Mouse (Mus musculus): ENCODE data around the gene Sbds.

Sbds gene

DNA sequence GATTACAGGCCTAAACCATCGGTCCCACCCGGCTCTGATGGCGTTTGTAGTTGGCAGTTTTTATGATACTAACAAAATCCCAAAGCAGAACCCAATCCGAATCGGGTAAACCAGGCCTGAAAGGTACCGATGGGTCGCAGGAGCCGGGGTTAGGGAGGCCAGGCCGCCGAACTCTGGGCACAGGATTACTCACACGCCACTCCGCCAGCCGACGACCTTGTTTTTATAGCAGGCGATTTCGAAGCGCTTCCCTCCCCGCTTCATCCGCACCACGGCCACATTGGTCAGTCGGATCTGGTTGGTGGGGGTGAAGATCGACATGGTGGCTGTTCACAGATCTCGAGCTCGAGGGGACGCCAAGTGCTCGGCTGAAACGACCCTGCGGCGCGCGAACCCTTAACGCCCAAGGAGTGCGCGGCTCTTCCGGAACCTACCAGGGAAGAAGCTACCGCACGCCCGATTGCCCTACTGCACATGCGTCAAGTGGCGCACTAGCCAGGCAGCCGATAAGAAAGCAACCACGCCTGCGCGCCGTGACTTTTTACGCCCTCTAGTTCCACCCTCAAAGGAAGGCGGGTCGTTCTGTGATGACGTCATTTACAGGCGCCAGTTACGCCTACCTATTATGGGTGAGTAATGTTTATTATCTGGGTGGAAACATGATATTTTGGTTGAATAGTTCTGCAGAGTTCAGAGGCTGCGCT lies at the start of gene Sbds, which contains the start of gene Tyw1:
TSS of gene Sbds (minus strand) at position 514 of the 704 bp plus-strand sequence.
TSS of gene Tyw1 (plus strand) at position 603 of the 704 bp plus-strand sequence.
- peak; percentile 99 for DNase-seq (ENCODE audit: low spot score)

DNA sequence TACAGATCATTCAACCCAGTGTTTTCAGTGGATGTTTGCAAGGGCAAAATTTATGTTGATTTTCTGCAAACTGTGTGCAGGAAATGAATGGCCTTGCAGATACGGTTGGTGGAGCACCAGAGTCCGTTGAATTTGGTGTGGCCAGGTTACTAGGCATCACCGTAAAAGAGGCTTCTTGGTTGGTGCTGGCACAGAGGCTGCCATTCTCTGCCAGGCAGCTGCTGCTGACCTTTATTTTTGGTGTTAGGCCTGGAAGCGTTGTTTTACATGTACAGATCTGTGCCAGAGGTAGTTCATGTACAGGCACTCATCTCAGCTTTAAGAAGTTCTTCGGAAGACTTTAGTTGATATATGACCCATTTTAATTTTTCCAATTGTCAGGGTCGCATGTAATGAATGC lies 48.3 kb upstream of the Sbds start:
- no peak for DNase-seq (ENCODE audit: low spot score)

- no peak for DNase-seq (ENCODE audit: low spot score)
These were observed 44.2 kb upstream of the Sbds start for GRCm38 (mm10) chr5:130299526-130299925.

DNA sequence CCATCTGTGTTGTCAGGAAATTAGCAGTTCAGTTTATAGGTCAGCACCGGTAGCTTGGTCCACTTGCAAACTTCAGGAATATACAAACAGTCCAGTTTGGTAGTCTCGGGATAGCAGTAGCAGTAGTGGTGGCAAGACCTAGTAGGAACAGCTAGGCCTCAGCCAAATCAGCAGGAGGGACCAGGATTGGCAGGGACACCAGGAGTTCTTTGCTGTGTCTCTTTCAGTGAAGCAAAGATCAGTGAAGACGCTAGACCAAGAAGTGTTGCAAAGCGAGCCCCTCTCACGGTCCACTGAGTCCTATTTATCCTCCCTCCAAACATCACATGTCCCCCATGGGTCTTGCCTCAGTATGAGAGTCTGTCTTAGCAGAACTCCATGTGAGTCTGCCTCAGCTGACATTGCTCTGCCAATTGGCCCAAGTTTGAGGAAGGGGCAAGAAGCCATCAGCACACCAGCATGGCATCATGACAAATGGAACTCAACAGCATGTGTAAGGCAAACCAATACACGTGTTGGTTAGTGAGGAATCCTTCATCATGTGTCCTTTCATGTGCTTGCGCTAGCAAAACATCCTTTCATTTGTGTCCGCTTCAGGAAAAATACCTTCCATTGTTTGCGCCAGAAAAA lies 43.6 kb upstream of the Sbds start:
- no peak for DNase-seq (ENCODE audit: low spot score)

- no peak for DNase-seq (ENCODE audit: low spot score)
These were observed 40.7 kb upstream of the Sbds start for GRCm38 (mm10) chr5:130296071-130296470.

- DNase-seq (ENCODE audit: low spot score) = no peak
These were observed 39.3 kb upstream of the Sbds start for GRCm38 (mm10) chr5:130294598-130294997.

DNA sequence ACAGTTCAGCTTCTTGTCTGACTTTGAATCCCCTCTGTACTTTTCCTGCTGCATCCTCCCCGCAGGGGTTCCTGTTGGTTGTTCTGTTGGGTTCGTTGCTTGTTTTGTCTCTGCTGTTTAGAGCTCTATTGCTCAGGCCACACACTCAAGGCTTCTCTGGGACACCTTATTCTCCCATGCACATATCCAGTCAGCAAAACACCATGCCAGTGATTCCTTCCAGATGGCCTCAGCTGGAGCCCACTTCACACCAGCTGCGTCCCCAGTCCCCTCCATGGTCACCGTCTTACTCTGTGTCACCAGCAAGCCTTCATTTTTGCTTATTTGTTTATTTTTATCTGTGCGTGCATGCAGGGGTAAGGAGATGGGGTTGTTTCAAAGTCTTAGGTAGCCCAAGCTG lies 38.6 kb upstream of the Sbds start:
- DNase-seq (ENCODE audit: low spot score) = no peak

- no peak for DNase-seq (ENCODE audit: low spot score)
These were observed 37.6 kb upstream of the Sbds start for GRCm38 (mm10) chr5:130292976-130293375.

- DNase-seq (ENCODE audit: low spot score) = no peak
These were observed 35.4 kb upstream of the Sbds start for GRCm38 (mm10) chr5:130290775-130291174.

GRCm38 (mm10) chr5:130290242-130290641 lies 34.9 kb upstream of the Sbds start:
- no peak for DNase-seq (ENCODE audit: low spot score)

DNA sequence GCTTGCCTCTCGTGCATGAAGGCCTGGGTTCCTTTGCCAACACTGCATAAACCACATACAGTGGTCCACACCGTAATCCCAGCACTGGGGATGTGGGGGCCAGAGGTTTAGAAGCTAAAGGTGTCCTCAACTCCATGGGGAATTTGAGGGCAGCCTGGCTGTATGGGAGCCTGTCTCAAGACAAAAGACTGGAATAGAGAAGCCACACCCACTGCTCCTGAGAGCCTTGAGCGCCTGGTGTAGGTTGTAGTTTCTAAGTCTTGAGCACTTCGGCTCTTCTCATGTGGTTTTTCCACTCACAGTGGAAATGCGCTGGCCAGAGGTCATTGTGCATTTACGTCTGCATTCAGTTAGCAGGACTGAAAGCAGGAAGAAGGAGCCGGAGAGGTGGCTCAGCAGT lies 32.8 kb upstream of the Sbds start:
- DNase-seq (ENCODE audit: low spot score) = no peak

DNA sequence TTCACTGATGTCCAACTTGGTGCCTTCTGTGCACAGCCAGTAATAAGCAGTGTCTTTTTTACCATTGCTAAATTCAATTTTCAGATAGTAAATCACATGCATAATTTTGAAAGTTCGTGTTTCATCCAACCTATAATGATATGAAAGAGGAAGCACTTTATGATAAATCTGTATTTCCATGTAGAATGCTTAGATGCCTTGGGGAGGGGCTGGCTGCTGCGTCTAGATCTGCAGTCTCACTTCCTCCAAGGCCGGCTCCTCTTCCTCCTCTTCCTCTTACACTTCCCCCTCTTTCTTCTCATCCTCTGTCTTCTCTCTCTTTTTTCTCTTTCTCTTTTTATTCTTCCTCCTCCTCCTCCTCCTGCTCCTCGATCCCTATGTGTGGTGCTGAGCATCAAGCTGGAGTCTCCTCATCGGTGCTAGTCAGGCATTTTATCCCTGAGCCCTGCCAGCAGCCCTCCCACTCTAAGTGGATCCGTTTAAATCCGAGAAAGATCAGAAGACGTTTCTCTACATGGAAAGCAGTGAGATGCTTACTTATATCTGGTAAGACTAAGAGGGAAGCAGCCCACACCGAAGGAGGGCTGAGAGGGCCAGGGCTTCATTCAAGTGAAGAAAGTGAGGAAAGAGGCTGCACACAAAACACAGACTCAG lies 27.9 kb upstream of the Sbds start:
- no peak for DNase-seq (ENCODE audit: low spot score)

DNA sequence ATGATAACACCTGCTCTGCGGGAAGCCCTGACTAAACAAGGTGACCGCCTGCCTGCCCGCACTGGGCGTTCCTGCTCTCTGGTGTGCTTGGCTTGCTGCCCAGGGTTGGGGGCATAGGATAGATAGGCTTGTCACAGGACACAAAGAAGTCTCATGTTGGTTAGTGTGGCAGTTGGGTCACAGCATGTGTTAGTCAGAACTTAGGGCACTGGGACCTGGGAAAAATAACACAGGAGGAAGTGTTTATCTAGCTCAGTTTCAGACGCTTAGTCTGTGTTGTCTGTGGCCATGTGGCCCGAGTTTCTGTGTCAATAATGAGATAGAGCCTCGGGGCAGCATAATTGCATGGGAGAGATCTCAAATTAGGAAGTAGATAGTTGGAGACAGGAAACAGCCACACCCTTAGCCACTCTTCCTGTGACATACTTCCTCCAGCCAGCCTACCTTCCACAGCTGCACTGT lies 22.7 kb upstream of the Sbds start:
- DNase-seq (ENCODE audit: low spot score) = no peak

DNA sequence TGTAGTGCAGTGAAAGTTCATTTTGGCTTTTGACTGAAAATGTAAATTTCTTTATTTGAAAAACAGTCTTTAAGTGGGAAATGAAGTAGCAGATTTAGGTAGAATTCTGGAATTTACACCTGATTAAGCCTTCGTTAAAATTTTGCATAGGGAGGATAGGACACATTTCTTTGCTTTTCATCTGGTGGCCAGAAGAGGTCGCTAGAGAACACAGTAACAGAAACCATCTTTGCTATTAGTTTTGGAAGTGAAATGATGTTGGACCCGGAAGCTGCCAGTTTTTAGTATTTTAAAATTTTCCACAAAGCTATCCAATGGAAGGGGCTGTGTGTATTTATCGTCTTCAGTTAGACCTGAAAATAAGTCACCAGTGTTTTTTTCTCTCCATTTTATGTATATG lies 20.2 kb upstream of the Sbds start:
- DNase-seq (ENCODE audit: low spot score) = peak; percentile 61

- no peak for DNase-seq (ENCODE audit: low spot score)
These were observed 17.7 kb upstream of the Sbds start for GRCm38 (mm10) chr5:130273046-130273445.

GRCm38 (mm10) chr5:130272344-130272743 lies 17.0 kb upstream of the Sbds start:
- no peak for DNase-seq (ENCODE audit: low spot score)

GRCm38 (mm10) chr5:130268976-130269375 lies 13.6 kb upstream of the Sbds start:
- DNase-seq (ENCODE audit: low spot score) = no peak

GRCm38 (mm10) chr5:130267316-130267715 lies 12.0 kb upstream of the Sbds start:
- peak; percentile 34 for DNase-seq (ENCODE audit: low spot score)

- peak; percentile 42 for DNase-seq (ENCODE audit: low spot score)
These were observed 11.3 kb upstream of the Sbds start for GRCm38 (mm10) chr5:130266651-130267050.

DNA sequence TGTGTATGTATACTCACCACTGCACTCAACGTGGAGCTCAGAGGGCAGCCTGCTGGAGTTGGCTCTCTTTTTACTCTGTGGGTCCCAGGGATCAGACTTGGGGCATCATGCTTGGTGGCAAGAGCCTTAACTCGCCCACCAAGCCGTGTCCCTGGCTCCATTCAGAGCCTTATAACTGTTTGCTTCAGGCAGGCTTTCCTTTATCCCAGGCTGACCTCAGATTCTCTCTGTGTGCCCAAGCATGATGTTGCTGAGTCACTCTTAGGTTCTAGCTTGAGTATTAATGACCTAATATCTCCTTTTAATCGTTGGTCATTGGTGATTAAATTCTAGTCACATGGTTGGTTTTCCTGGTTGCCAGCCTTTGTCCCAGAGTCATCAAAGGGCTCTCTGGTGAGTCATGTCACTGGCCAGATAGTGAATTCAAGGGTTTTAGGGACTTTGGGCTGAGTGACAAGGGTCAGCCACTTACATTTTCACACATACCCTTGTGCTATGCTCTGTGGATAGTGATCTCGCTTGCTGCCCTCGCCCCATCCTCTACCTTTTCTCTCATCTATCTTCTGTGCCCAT lies 9.2 kb upstream of the Sbds start:
- DNase-seq (ENCODE audit: low spot score) = no peak

GRCm38 (mm10) chr5:130263454-130263853 lies 8.1 kb upstream of the Sbds start:
- no peak for DNase-seq (ENCODE audit: low spot score)

- no peak for DNase-seq (ENCODE audit: low spot score)
These were observed 2.0 kb upstream of the Sbds start for GRCm38 (mm10) chr5:130257303-130257702.
